Mouse (Mus musculus): ENCODE data around the gene Ifitm1. TPM values are rescaled to one million over a fixed set of nuclear protein-coding genes. Genes with fewer than 3 reads are reported as not detected.
"Not testable (repeated sequence)": the region's sequence is repeated elsewhere in the genome, so short reads cannot be mapped to it uniquely, and the experiment has no call there.

The Ifitm1 gene
- total RNA-seq, 2 experiments from 2014 or later: 3.1 to 4.2 TPM

DNA sequence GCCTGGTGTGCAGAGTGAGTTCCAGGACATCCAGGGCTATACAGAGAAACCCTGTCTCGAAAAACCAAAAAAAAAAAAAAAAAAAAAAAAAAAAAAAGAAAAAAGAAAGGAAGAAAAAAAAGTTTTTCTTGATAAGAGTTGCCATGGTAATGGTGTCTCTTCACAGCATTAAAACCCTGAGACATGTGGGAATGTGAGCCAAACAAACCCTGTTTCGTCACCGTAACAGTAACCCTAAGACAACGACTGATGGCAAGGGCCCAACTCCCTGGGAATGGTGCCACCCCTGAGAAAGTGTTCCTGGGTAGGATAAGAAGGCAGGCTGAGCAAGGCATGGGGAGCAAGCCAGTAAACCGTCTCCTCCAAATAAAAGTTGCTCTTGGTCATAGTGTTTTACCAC lies 39.9 kb downstream of the Ifitm1 start:
- intact Hi-C loops (cut with DNase I): loop anchor here (5.0 kb wide), 1 partner anchor 35 kb away; no protein-coding TSS in a partner anchor
- peak in 1 of 2 experiments; percentile 22 for DNase-seq

- peak; percentile 35 to 42 for DNase-seq
- intact Hi-C loops (cut with DNase I): loop anchor here (2.0 to 5.0 kb wide), 4 partner anchors 36 to 168 kb away; no protein-coding TSS in a partner anchor
These were observed 41.3 kb downstream of the Ifitm1 start for GRCm38 (mm10) chr7:141008312-141008761.

DNA sequence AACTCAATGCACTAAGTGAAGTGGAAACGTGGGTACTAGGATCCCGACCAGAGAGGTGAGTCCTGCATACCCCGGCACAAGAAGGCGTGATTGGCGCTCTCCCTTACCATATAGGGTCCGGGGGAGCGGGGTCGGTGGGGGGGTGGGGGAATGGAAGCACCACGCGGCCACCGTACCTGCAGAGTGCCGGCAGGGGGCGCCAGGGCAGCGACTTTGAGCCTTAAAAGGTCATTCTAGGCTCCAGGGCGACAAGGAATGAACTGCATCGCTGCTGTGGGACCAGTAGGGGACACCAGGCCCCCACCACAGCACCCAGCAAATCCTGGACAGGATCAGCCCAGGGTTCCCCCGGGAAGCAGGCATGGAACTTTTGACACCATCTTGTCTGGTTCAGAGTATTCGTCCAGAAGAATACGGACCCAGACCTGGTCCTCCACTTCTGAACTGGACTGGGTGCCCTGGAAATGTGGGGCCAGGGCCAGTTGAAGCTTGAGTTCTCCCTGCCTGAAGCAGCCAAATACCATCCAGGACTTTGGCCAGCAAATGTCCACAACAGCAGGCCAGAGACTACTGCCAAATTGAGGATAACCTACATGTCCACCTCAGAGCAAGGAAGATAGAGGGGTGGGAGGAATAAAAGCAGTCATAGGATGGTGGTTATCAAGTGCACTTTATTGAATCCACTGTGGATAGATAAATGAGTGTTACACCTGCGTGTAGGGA lies 42.1 kb downstream of the Ifitm1 start:
- intact Hi-C loops (cut with DNase I): loop anchor here (1.0 to 5.0 kb wide), 5 partner anchors 37 to 168 kb away; no protein-coding TSS in a partner anchor
- DNase-seq: peak; percentile 86 to 90

GRCm38 (mm10) chr7:141009665-141010064 lies 42.6 kb downstream of the Ifitm1 start:
- DNase-seq: peak in 1 of 2 experiments; percentile 10
- intact Hi-C loops (cut with DNase I): loop anchor here (1.0 to 5.0 kb wide), 5 partner anchors 37 to 167 kb away; no protein-coding TSS in a partner anchor

GRCm38 (mm10) chr7:141010593-141010992 lies 43.6 kb downstream of the Ifitm1 start, which contains the start of gene Ifitm3:
TSS of gene Ifitm3 (minus strand) at chr7:141010770.
- peak; percentile 59 for DNase-seq
- intact Hi-C loops (cut with DNase I): no loop called here

GRCm38 (mm10) chr7:141011238-141011770 lies 44.3 kb downstream of the Ifitm1 start:
- intact Hi-C loops (cut with DNase I): no loop called here
- no peak for DNase-seq

GRCm38 (mm10) chr7:141016707-141017697 lies 50.0 kb downstream of the Ifitm1 start:
- DNase-seq: no peak
- intact Hi-C loops (cut with DNase I): no loop called here

- intact Hi-C loops (cut with DNase I); DNase-seq: not testable (repeated sequence)
These were observed 50.8 kb downstream of the Ifitm1 start, which contains the start of gene Ifitm6 for GRCm38 (mm10) chr7:141017824-141018223. TSS of gene Ifitm6 (minus strand) at chr7:141017924.

GRCm38 (mm10) chr7:141019028-141019427 lies 52.0 kb downstream of the Ifitm1 start:
- no peak for DNase-seq

More at GRCm38 (mm10) chr7:141019028-141019427, 52.0 kb downstream of the Ifitm1 start:
- intact Hi-C loops (cut with DNase I): no loop called here

Other genes starting within 250 kb of the Ifitm1 start
- gene Cyp2e1, start 203.5 kb upstream of the Ifitm1 start, total RNA-seq (2021): 1 to 10 TPM in 1 of 2 experiments, under 1 TPM in 1; 0.93 to 5.7 TPM
- not detected for gene Syce1, start 179.4 kb upstream of the Ifitm1 start, total RNA-seq (2021)
- gene Zfp941, start 145.0 kb upstream of the Ifitm1 start, total RNA-seq (2021): under 1 TPM; 0.22 to 0.36 TPM
- gene Urah, start 132.2 kb upstream of the Ifitm1 start, total RNA-seq (2021): not detected
- 1 to 10 TPM; 6.2 to 8.4 TPM for gene Scgb1c1, start 121.7 kb upstream of the Ifitm1 start, total RNA-seq (2021)
- gene Odf3, start 119.4 kb upstream of the Ifitm1 start, total RNA-seq (2021): not detected
- gene Gm45785, start 110.9 kb upstream of the Ifitm1 start, total RNA-seq (2021): not detected
- 10 to 100 TPM; 23.7 to 24.5 TPM for gene Ric8a, start 110.3 kb upstream of the Ifitm1 start, total RNA-seq (2021)
- gene Bet1l, start 109.6 kb upstream of the Ifitm1 start, total RNA-seq (2021): 10 to 100 TPM; 11.3 to 12.5 TPM
- gene Psmd13, start 85.3 kb upstream of the Ifitm1 start, total RNA-seq (2021): 10 to 100 TPM; 92.6 to 92.8 TPM
- gene Sirt3, start 84.9 kb upstream of the Ifitm1 start, total RNA-seq (2021): 10 to 100 TPM; 54.6 to 56.2 TPM
- 1,000 to 10,000 TPM; 2,004 to 2,091 TPM for gene Cox8b, start 66.8 kb upstream of the Ifitm1 start, total RNA-seq (2021)
- not detected for gene Nlrp6, start 46.3 kb upstream of the Ifitm1 start, total RNA-seq (2021)
- 1 to 10 TPM; 7.4 to 7.7 TPM for gene Pgghg, start 25.8 kb upstream of the Ifitm1 start, total RNA-seq (2021)
- gene Ifitm5, start 16.9 kb upstream of the Ifitm1 start, total RNA-seq (2021): under 1 TPM; 0.38 to 0.80 TPM
- gene Gm45717, start 11.3 kb upstream of the Ifitm1 start, total RNA-seq (2021): not detected
- gene Ifitm2, start 11.2 kb upstream of the Ifitm1 start, total RNA-seq (2021): 100 to 1,000 TPM; 130 TPM
- 10 to 100 TPM; 95.6 to 96.3 TPM for gene Ifitm3, start 43.5 kb downstream of the Ifitm1 start, total RNA-seq (2021)
- 1 to 10 TPM in 1 of 2 experiments, under 1 TPM in 1; 0.34 to 1.1 TPM for gene Ifitm6, start 50.7 kb downstream of the Ifitm1 start, total RNA-seq (2021)
- not detected for gene Gm17387, start 61.9 kb downstream of the Ifitm1 start, total RNA-seq (2021)
- under 1 TPM; 0.07 to 0.14 TPM for gene B4galnt4, start 93.9 kb downstream of the Ifitm1 start, total RNA-seq (2021)
- under 1 TPM; 0.43 to 0.95 TPM for gene Pkp3, start 111.0 kb downstream of the Ifitm1 start, total RNA-seq (2021)
- gene Sigirr, start 133.4 kb downstream of the Ifitm1 start, total RNA-seq (2021): 1 to 10 TPM; 8.0 to 8.1 TPM
- gene Ano9, start 150.6 kb downstream of the Ifitm1 start, total RNA-seq (2021): under 1 TPM; 0.10 to 0.29 TPM
- 10 to 100 TPM; 35.9 to 38.7 TPM for gene Ptdss2, start 155.2 kb downstream of the Ifitm1 start, total RNA-seq (2021)
- gene Rnh1, start 205.6 kb downstream of the Ifitm1 start, total RNA-seq (2021): 10 to 100 TPM; 60.8 to 70.2 TPM
- 100 to 1,000 TPM; 101 to 104 TPM for gene Hras, start 226.8 kb downstream of the Ifitm1 start, total RNA-seq (2021)
- gene Lrrc56, start 226.9 kb downstream of the Ifitm1 start, total RNA-seq (2021): 1 to 10 TPM; 2.6 to 3.6 TPM
- gene Lmntd2, start 246.9 kb downstream of the Ifitm1 start, total RNA-seq (2021): not detected
- gene Rassf7, start 248.6 kb downstream of the Ifitm1 start, total RNA-seq (2021): 1 to 10 TPM; 1.2 to 1.5 TPM